Mouse (Mus musculus) lung, embryonic 15.5 days (tissue): Measurements from ENCODE around the gene Tmem232. TPM values are rescaled to one million over a fixed set of nuclear protein-coding genes. Genes with fewer than 3 reads are reported as not detected.

Experiments used
- ATAC-seq: fragments of 200-750 bp; cut with Nextera tagmentation; 2 replicates; pipeline ENCODE4 v1.8.0; 2017; ENCODE audit warnings: moderate number of reproducible peaks, borderline replicate concordance; ENCODE audit not compliant: low FRiP score, low TSS enrichment; ENCODE audit errors: extremely low read depth
- H3K27ac ChIP-seq: fragments of 300-500 bp; sonication (generic); 2 replicates; pipeline ENCODE4 v1.5.1; 2015; ENCODE audit warnings: moderate library complexity, mild to moderate bottlenecking, inconsistent platforms
- H3K27me3 ChIP-seq: fragments of 300-500 bp; sonication (generic); 2 replicates; pipeline ENCODE4 v1.6.1; 2015; ENCODE audit warnings: inconsistent platforms
- H3K36me3 ChIP-seq: fragments of 300-500 bp; sonication (generic); 2 replicates; pipeline ENCODE4 v1.6.1; 2015; ENCODE audit warnings: inconsistent platforms
- H3K4me1 ChIP-seq: fragments of 300-500 bp; sonication (generic); 2 replicates; pipeline ENCODE4 v1.6.1; 2015; ENCODE audit warnings: inconsistent platforms
- H3K4me2 ChIP-seq: fragments of 300-500 bp; sonication (generic); 2 replicates; pipeline ENCODE4 v1.6.1; 2015; ENCODE audit warnings: inconsistent platforms, mild to moderate bottlenecking, moderate library complexity
- H3K4me3 ChIP-seq: fragments of 300-500 bp; sonication (generic); 2 replicates; pipeline ENCODE4 v1.5.1; 2015; ENCODE audit warnings: mild to moderate bottlenecking, inconsistent platforms
- H3K9ac ChIP-seq: fragments of 300-500 bp; sonication (generic); 2 replicates; pipeline ENCODE4 v1.6.1; 2015; ENCODE audit warnings: inconsistent platforms
- H3K9me3 ChIP-seq: fragments of 300-500 bp; sonication (generic); 2 replicates; pipeline ENCODE4 v1.6.1; 2016; ENCODE audit warnings: inconsistent platforms
- WGBS: fragments of 180-500 bp; shearing (Covaris S2); methylation state at CpG from one replicate; pipeline ENCODE4 v1.1.7; 2015; 5-methylcytosine and 5-hydroxymethylcytosine counted together
- polyA plus RNA-seq: library from polyadenylated mRNA; unstranded; fragments of >200 nt; fragmentation: Nextera tagmentation; extraction: Ambion mirVana; gene quantifications from 2 replicates; pipeline ENCODE4 v1.2.1, GENCODE M21; 2015

The Tmem232 gene
- 0.34 and 0.54 TPM in 2 replicates for polyA plus RNA-seq

- ATAC-seq = peak; percentile 94
- Histone ChIP-seq H3K27ac (no peak within 1 kb of the TSS), H3K9ac (no peak within 1 kb of the TSS), H3K4me1 (peaks cover 6% of the 10 kb centered on the region), H3K4me2 (peak within 1 kb of the TSS; percentile 58), H3K27me3 (no peaks in the 10 kb centered on the region), H3K9me3 (no peaks in the 10 kb centered on the region), H3K4me3 (peak within 1 kb of the TSS; percentile 30), H3K36me3 (no peaks in the 10 kb centered on the region)
- 17% methylated on average over 26 of the region's 26 CpGs for WGBS
These were observed at the start of gene Tmem232 for GRCm38 (mm10) chr17:65540441-65541272. TSS of gene Tmem232 (minus strand) at chr17:65540782.

GRCm38 (mm10) chr17:65586892-65587291 is 46.3 kb upstream of the Tmem232 start:
- ATAC-seq = no peak
- Histone ChIP-seq H3K4me1 (no peaks in the 10 kb centered on the region), H3K9me3 (no peaks in the 10 kb centered on the region), H3K27ac (no peak overlapping the region), H3K9ac (no peak overlapping the region), H3K27me3 (no peaks in the 10 kb centered on the region), H3K4me3 (no peak overlapping the region), H3K4me2 (no peak overlapping the region), H3K36me3 (peaks cover 17% of the 10 kb centered on the region)
- WGBS = 81% methylated on average over 3 of the region's 3 CpGs

GRCm38 (mm10) chr17:65581440-65581839 is 40.9 kb upstream of the Tmem232 start:
- Histone ChIP-seq H3K27ac (no peak overlapping the region), H3K4me1 (no peaks in the 10 kb centered on the region), H3K36me3 (peaks cover 32% of the 10 kb centered on the region), H3K9me3 (no peaks in the 10 kb centered on the region), H3K27me3 (no peaks in the 10 kb centered on the region), H3K4me3 (no peak overlapping the region), H3K9ac (no peak overlapping the region), H3K4me2 (no peak overlapping the region)
- ATAC-seq = no peak
- WGBS = 89% methylated on average over 5 of the region's 5 CpGs

GRCm38 (mm10) chr17:65579766-65580165 is 39.2 kb upstream of the Tmem232 start:
- 92% methylated on average over 7 of the region's 7 CpGs for WGBS
- Histone ChIP-seq H3K27ac (no peak overlapping the region), H3K36me3 (peaks cover 29% of the 10 kb centered on the region), H3K4me2 (no peak overlapping the region), H3K9me3 (no peaks in the 10 kb centered on the region), H3K27me3 (no peaks in the 10 kb centered on the region), H3K4me3 (no peak overlapping the region), H3K9ac (no peak overlapping the region), H3K4me1 (no peaks in the 10 kb centered on the region)
- no peak for ATAC-seq

- H3K27ac ChIP-seq = no peak overlapping the region
- no peaks in the 10 kb centered on the region for H3K9me3 ChIP-seq
- peaks cover 15% of the 10 kb centered on the region for H3K36me3 ChIP-seq
- WGBS = 90% methylated on average over 1 of the region's 1 CpGs
- no peak overlapping the region for H3K9ac ChIP-seq
- no peak overlapping the region for H3K4me3 ChIP-seq
- H3K4me2 ChIP-seq = no peak overlapping the region
- no peaks in the 10 kb centered on the region for H3K27me3 ChIP-seq
- no peaks in the 10 kb centered on the region for H3K4me1 ChIP-seq
- peak; percentile 51; the same call in 1 of the 2 replicates for ATAC-seq
These were observed 34.8 kb upstream of the Tmem232 start for GRCm38 (mm10) chr17:65575339-65575738.

GRCm38 (mm10) chr17:65574850-65575249 is 34.3 kb upstream of the Tmem232 start:
- Histone ChIP-seq H3K36me3 (peaks cover 13% of the 10 kb centered on the region), H3K27ac (no peak overlapping the region), H3K4me3 (no peak overlapping the region), H3K9ac (no peak overlapping the region), H3K9me3 (no peaks in the 10 kb centered on the region), H3K27me3 (no peaks in the 10 kb centered on the region), H3K4me1 (no peaks in the 10 kb centered on the region), H3K4me2 (no peak overlapping the region)
- 71% methylated on average over 8 of the region's 8 CpGs for WGBS
- no peak for ATAC-seq

GRCm38 (mm10) chr17:65571866-65572265 is 31.3 kb upstream of the Tmem232 start:
- H3K4me1 ChIP-seq = no peaks in the 10 kb centered on the region
- H3K27ac ChIP-seq = no peak overlapping the region
- H3K36me3 ChIP-seq = no peaks in the 10 kb centered on the region
- no peak overlapping the region for H3K4me2 ChIP-seq
- H3K9me3 ChIP-seq = no peaks in the 10 kb centered on the region
- H3K9ac ChIP-seq = no peak overlapping the region
- ATAC-seq = no peak
- no peaks in the 10 kb centered on the region for H3K27me3 ChIP-seq
- no peak overlapping the region for H3K4me3 ChIP-seq
- WGBS = 73% methylated on average over 9 of the region's 9 CpGs

GRCm38 (mm10) chr17:65571466-65571865 is 30.9 kb upstream of the Tmem232 start:
- no peak overlapping the region for H3K27ac ChIP-seq
- no peak overlapping the region for H3K4me2 ChIP-seq
- ATAC-seq = 0 out of 2 replicates have a peak, but pooled peaks have one; percentile 32

GRCm38 (mm10) chr17:65564189-65564588 is 23.6 kb upstream of the Tmem232 start:
- Histone ChIP-seq H3K36me3 (no peaks in the 10 kb centered on the region), H3K4me2 (no peak overlapping the region), H3K27ac (no peak overlapping the region), H3K4me3 (no peak overlapping the region), H3K4me1 (peaks cover 3% of the 10 kb centered on the region; the same call in 1 of the 2 replicates), H3K9ac (no peak overlapping the region), H3K9me3 (no peaks in the 10 kb centered on the region), H3K27me3 (no peaks in the 10 kb centered on the region)
- no peak for ATAC-seq
- 65% methylated on average over 5 of the region's 5 CpGs for WGBS

More at GRCm38 (mm10) chr17:65571466-65571865, 30.9 kb upstream of the Tmem232 start:
- H3K9ac ChIP-seq = no peak overlapping the region
- no peaks in the 10 kb centered on the region for H3K27me3 ChIP-seq
- H3K36me3 ChIP-seq = no peaks in the 10 kb centered on the region
- no peak overlapping the region for H3K4me3 ChIP-seq
- no peaks in the 10 kb centered on the region for H3K9me3 ChIP-seq
- no peaks in the 10 kb centered on the region for H3K4me1 ChIP-seq
- 53% methylated on average over 8 of the region's 8 CpGs for WGBS

- Histone ChIP-seq H3K36me3 (no peaks in the 10 kb centered on the region), H3K9ac (no peak overlapping the region), H3K4me3 (no peak overlapping the region), H3K27ac (no peak overlapping the region), H3K9me3 (no peaks in the 10 kb centered on the region), H3K4me1 (peaks cover 3% of the 10 kb centered on the region; the same call in 1 of the 2 replicates), H3K27me3 (no peaks in the 10 kb centered on the region), H3K4me2 (no peak overlapping the region)
- WGBS = 36% methylated on average over 6 of the region's 6 CpGs
- ATAC-seq = no peak
These were observed 22.8 kb upstream of the Tmem232 start for GRCm38 (mm10) chr17:65563345-65563744.

- Histone ChIP-seq H3K4me3 (no peak overlapping the region), H3K4me2 (no peak overlapping the region), H3K27me3 (no peaks in the 10 kb centered on the region), H3K36me3 (no peaks in the 10 kb centered on the region), H3K9me3 (no peaks in the 10 kb centered on the region), H3K4me1 (peaks cover 3% of the 10 kb centered on the region; the same call in 1 of the 2 replicates), H3K9ac (no peak overlapping the region), H3K27ac (no peak overlapping the region)
- no peak for ATAC-seq
- 2% methylated on average over 5 of the region's 5 CpGs for WGBS
These were observed 22.2 kb upstream of the Tmem232 start for GRCm38 (mm10) chr17:65562761-65563160.

GRCm38 (mm10) chr17:65561361-65562015 is 20.9 kb upstream of the Tmem232 start:
- Histone ChIP-seq H3K4me3 (no peak overlapping the region), H3K4me1 (peaks cover 3% of the 10 kb centered on the region; the same call in 1 of the 2 replicates), H3K4me2 (no peak overlapping the region), H3K27me3 (no peaks in the 10 kb centered on the region), H3K27ac (no peak overlapping the region), H3K36me3 (no peaks in the 10 kb centered on the region), H3K9me3 (no peaks in the 10 kb centered on the region), H3K9ac (no peak overlapping the region)
- WGBS = 44% methylated on average over 6 of the region's 6 CpGs
- no peak for ATAC-seq
